Mouse (Mus musculus) frontal cortex, adult 2 months (tissue): ENCODE measurements at regions not wholly inside any gene's neighbourhood (a gene's known extent, or its start where the extent isn't known, plus 50 kb on each side); places are given as distances from the start of the nearest gene placed in this dataset.
"Not testable (repeated sequence)": the region's sequence is repeated elsewhere in the genome, so short reads cannot be mapped to it uniquely, and the experiment has no call there.

ENCODE experiments used
- DNase-seq, 2 experiments: peaks; one replicate each; pipeline ENCODE4 v3.0.0; 2022; ENCODE audit warnings: low spot score in 1 of 2; ENCODE audit errors: extremely low spot score in 1 of 2

GRCm38 (mm10) chr17:15620746-15621694 is 56.9 kb upstream of the Prdm9 start:
- DNase-seq = no peak

- DNase-seq = peak in 1 of 2 experiments; percentile 45
Observed at GRCm38 (mm10) chr17:15622913-15623312, 58.8 kb upstream of the Prdm9 start.

DNA sequence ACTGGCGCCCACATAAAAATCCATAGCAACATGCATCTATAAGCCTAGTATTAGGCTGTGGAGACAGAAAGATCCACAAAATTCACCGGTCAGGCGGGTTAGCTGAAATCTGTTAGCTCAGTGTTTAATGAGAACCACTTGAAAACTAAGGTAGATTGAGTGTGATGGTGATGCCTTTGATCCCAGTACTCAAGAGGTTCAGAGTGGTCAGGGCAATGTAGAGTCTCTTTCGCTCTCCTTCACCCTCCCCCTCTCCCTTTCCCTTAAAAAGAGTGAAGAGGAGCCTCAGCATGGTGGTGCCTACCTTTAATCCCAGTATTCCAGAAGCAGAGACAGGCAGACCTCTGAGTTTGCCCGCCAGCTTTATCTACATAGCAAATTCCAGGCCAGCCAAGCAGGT is 66.6 kb upstream of the Prdm9 start:
- no peak for DNase-seq

DNA sequence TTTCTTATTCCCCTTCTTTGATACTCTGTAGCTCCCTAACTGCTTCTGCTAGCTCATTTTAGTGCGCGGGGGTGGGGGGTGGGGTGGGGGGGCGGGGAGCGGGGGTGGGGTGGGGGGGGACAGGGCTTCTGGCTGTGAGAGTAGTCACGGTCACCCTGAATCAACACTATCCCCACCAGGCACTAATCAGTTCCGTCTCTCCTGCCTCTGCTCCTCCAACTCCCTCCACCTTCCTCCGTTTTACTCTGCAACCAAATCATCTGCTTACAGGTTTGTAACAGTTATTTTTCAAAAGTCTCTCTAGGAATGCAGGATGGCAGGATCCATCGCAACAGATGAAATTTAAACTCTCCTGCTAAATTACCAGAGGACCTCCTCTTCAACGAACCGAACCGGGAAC is 67.5 kb upstream of the Prdm9 start:
- DNase-seq = no peak

DNA sequence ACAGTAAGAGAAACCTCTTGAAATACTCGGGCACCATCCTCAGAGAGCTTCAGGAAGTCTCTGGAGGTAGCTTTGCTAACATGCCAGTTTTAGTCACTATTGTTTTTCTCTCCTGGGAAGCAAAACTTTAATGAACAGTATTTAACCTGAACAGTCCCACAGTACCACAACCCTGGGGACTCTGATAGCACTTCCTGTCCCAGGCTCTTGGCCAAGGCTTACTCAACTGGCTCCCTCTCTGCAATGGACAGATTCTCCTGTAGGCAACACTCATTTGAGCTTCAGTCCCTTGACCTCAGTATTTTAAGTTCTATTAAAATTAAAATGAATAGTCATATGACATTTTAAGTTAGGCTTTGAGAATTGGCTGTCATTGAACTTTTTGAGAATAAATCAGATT is 67.9 kb upstream of the Prdm9 start:
- no peak for DNase-seq

GRCm38 (mm10) chr17:15639111-15639865 is 65.5 kb upstream of the Chd1 start:
- not testable (repeated sequence) for DNase-seq

DNA sequence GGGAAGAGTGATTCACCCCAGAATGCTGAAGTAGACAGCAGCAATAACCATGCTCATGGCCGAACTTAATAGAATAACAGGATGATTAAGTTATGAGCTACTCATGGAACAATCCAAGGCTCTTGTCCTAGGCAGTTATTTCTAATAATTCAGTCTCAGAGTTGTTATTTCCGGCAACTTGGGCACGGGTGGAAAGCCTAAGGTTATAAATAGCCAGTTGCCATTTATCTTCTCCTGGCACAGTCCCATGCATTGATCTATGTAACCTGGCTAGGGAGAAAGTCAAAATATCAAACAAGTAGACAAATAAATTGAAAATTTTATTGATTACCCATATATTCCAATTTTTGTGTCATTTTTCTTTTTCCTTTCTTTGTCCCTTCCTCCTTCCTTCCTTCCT is 64.0 kb upstream of the Chd1 start:
- DNase-seq = no peak

GRCm38 (mm10) chr17:15641764-15642163 is 63.0 kb upstream of the Chd1 start:
- DNase-seq = no peak

GRCm38 (mm10) chr17:15646768-15647167 is 58.0 kb upstream of the Chd1 start:
- DNase-seq = no peak

DNA sequence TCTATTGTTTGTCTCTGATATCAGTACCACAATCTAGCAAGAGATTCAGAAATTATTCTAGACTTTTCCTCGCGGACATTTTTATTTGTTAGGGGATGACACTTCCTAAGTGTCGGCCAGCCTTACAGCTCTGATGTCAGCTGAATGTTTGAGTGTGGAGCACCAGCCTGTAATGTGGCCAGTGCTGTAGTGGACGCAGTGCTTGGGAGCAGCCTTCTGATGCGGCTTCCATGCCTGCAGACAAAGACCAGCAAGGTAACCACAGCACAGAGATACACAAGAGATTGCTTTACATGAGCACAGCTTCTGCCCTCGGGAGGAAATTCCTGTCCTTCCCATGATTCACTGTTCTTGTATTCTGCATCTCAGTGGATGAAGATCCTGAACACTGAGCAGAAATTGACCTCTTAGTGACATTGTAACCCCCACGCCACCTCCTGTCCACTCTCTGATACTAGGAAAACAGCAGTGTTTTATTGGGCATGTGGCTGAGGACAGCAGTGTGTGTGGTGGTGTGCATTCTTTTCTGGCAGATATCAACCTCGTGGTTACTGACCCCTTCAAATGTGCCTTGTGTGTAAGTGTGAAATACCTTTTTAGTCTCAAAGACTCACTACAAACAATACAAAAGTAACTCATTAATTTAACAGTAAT is 54.6 kb upstream of the Chd1 start:
- DNase-seq = no peak

DNA sequence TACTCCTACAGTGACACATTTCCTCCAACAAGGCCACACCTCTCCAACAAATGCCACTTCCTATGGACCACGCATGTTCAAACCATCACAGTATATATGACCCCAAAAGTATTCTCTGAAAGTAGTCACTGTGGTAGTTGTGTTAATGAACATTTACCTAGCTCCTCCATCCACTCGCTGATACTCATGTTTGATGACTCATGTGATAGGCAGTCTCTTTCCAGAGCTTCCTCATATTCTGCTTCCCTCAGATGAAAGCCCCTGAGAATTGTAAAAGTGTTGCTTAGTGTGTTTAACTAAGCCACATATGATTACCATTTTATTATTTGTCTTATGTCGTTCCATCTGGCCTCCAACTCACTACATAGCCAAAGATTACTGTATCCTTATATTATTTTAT is 52.9 kb upstream of the Chd1 start:
- no peak for DNase-seq
